Mouse (Mus musculus): ENCODE results near the gene Map3k13.

DNA sequence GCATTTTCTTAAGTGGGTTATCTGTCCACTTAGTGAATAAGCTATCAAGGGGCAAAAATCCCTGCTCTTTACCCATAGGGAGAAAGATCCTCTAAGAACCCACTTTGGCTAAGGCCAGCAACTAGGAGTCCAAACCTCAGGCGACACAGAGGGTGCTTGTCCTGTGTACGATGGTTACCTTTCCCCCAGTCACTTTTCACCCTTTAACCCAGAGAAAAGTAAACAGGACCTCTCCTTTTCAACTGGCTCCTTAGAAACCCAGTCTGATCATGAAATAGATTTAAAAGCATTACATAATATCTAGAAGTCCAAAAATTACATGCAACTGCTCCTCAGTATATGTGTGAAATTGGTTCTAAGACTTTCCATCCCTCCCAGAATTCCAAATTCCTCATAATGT is 11.3 kb upstream of the Map3k13 start:
- TF ChIP-seq CTCF (IDR thresholded peaks at IDR 0.05; ENCODE audit: low read depth), result no peak
- TF ChIP-seq EP300 (IDR thresholded peaks at IDR 0.05; ENCODE audit: low read depth), result no peak

Measured in liver, embryonic 14.5 days (tissue).